Mouse (Mus musculus) hindbrain, embryonic 11.5 days (tissue): Measurements from ENCODE around the gene Cstf2t. TPM values are rescaled to one million over a fixed set of nuclear protein-coding genes. Genes with fewer than 3 reads are reported as not detected.

ENCODE experiments used
- ATAC-seq: fragments of 200-750 bp; cut with Nextera tagmentation; 2 replicates; pipeline ENCODE4 v1.8.0; 2017; ENCODE audit warnings: mild to moderate bottlenecking, moderate TSS enrichment, moderate library complexity; ENCODE audit not compliant: low FRiP score
- DNase-seq: peaks from one replicate; pipeline ENCODE4 v3.0.0-alpha.2; 2015; ENCODE audit warnings: low spot score
- H3K27ac ChIP-seq: fragments of 300-500 bp; sonication (generic); 2 replicates; pipeline ENCODE4 v1.5.1; 2014; ENCODE audit warnings: mild to moderate bottlenecking, low read depth, low read length
- H3K27me3 ChIP-seq: fragments of 300-500 bp; sonication (generic); 2 replicates; pipeline ENCODE4 v1.6.1; 2014; ENCODE audit warnings: mild to moderate bottlenecking, low read length, moderate library complexity, mixed read lengths; ENCODE audit not compliant: control insufficient read depth, insufficient read depth
- H3K36me3 ChIP-seq: fragments of 300-500 bp; sonication (generic); 2 replicates; pipeline ENCODE4 v1.6.1; 2014; ENCODE audit warnings: mild to moderate bottlenecking, low read length, moderate library complexity, mixed read lengths; ENCODE audit not compliant: control insufficient read depth, insufficient read depth
- H3K4me1 ChIP-seq: fragments of 300-500 bp; sonication (generic); replicated peaks from 2 replicates; pipeline ENCODE4 v1.6.1; 2014; ENCODE audit warnings: low read length, mixed read lengths; ENCODE audit not compliant: control insufficient read depth, insufficient read depth
- H3K4me2 ChIP-seq: fragments of 300-500 bp; sonication (generic); replicated peaks from 2 replicates; pipeline ENCODE4 v1.6.1; 2014; ENCODE audit warnings: mild to moderate bottlenecking, low read depth, low read length
- H3K4me3 ChIP-seq: fragments of 300-500 bp; sonication (generic); 2 replicates; pipeline ENCODE4 v1.5.1; 2014; ENCODE audit warnings: low read depth, low read length
- H3K9ac ChIP-seq: fragments of 300-500 bp; sonication (generic); 2 replicates; pipeline ENCODE4 v1.6.1; 2014; ENCODE audit warnings: low read depth, low read length
- H3K9me3 ChIP-seq: fragments of 300-500 bp; sonication (generic); 2 replicates; pipeline ENCODE4 v1.6.1; 2016; ENCODE audit warnings: low read length; ENCODE audit not compliant: control insufficient read depth
- WGBS: fragments of 180-500 bp; shearing (Covaris S2); extraction: QIAGEN DNeasy Blood & Tissue Kit; methylation state at CpG from one replicate; pipeline ENCODE4 v1.1.7; 2014; 5-methylcytosine and 5-hydroxymethylcytosine counted together
- polyA plus RNA-seq: library from polyadenylated mRNA; unstranded; fragments of >200 nt; fragmentation: Nextera tagmentation; extraction: Ambion mirVana; gene quantifications from 2 replicates; pipeline ENCODE4 v1.2.1, GENCODE M21; 2014

The Cstf2t gene
- 45.3 and 51.0 TPM in 2 replicates for polyA plus RNA-seq

DNA sequence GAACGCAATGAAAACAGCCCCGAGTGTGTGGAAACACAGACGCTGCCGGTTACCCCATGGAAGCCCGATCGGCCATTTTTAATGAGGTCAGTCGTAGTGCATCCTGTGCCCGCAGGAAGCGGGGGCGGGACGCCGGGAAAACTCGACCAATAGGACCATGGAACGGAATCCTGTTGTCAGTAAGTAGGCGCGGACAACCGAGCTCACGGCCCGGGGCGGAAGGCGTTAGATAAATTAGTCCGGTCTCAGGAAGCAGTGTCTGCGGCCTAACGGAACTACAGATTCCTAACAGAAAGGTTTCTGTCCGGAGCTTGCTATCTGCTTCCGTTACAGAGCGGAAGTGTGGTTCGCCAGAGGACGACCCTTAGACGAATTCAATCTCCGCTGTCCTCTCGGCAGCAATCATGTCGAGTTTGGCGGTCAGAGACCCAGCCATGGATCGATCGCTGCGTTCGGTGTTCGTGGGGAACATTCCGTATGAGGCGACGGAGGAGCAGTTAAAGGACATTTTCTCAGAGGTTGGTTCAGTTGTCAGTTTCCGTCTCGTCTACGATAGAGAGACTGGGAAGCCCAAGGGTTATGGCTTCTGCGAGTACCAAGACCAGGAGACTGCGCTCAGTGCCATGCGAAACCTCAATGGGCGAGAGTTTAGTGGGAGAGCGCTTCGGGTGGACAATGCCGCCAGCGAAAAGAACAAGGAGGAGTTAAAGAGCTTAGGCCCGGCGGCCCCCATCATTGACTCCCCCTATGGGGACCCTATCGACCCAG is at the start of gene Cstf2t:
TSS of gene Cstf2t (plus strand) at position 176 of the 768 bp plus-strand sequence.
- 0 out of 2 replicates have a peak, but pooled peaks cover 3% of the 10 kb centered on the region for H3K36me3 ChIP-seq
- H3K27ac ChIP-seq, result peak within 1 kb of the TSS; percentile 32; the same call in 1 of the 2 replicates
- H3K4me3 ChIP-seq, result peak within 1 kb of the TSS; percentile 54
- H3K9ac ChIP-seq, result peak within 1 kb of the TSS; percentile 66
- H3K4me1 ChIP-seq, result peaks cover 2% of the 10 kb centered on the region; the same call in 1 of the 2 replicates
- 3% methylated on average over 56 of the region's 56 CpGs for WGBS
- ATAC-seq (peak; percentile 99), DNase-seq (peak; percentile 97)
- H3K27me3 ChIP-seq, result no peaks in the 10 kb centered on the region
- H3K9me3 ChIP-seq, result no peaks in the 10 kb centered on the region
- peak within 1 kb of the TSS; percentile 65 for H3K4me2 ChIP-seq

DNA sequence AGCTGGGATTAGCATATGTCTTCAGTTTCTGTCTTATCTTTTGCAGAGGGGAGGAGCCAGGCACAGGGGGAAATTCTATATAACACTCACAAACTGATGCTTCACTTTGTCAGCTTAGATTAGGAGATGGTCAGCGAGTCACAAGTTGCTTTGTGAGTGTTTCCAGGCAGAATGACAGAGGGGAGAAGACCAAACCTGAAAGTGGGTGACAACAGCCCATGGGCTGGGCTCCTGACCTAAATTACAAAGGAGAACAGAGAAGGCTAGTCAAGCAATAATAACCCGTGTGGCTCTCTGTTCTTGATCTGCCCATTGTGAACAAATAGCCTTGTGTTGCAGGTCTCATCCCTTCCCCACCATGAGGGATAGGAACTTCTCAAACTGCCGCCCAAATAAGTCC is 43.7 kb upstream of the Cstf2t start:
- Histone ChIP-seq H3K4me1 (no peaks in the 10 kb centered on the region), H3K9ac (no peak overlapping the region), H3K27me3 (no peaks in the 10 kb centered on the region), H3K9me3 (no peaks in the 10 kb centered on the region), H3K36me3 (no peaks in the 10 kb centered on the region), H3K4me3 (no peak overlapping the region), H3K4me2 (no peak overlapping the region), H3K27ac (no peak overlapping the region)
- no peak for DNase-seq
- 86% methylated on average over 3 of the region's 3 CpGs for WGBS
- ATAC-seq, result no peak

DNA sequence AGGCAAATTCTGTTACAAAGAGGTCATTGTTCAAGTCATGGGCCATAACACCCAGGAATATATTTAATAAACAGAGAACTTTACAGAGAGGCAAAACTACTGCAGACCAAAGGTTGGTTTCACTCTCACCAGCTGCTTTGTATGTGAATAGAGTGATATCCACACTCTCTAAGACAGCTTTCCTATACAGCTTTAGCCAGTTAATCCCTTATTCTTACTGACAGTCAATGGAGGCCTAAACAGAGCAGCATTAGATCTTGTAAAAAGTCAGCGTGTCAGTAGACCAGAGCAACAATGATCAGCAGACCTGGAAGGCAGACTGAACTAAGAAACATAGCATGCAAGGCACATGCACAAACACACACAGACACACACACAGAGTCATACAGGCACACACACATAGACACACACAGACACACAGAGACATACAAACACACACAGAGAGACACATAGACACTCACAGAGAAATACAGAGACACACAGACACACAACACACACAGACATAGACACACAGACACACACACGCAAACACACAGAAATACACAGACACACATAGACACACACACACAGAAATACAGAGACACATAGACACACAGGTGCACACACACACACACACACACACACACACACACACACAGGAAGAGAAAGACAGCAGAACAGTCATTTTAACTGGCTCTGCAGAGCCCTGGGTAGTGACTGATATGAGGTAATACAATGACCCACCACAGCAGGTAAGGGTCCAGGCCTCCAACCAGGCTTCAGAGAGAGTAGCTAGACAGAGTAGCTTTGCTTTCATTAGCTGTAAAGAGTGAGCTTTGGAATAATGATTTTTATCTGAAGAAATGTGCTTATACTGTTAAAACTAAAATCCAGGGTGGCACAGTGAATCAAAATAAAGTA is 41.4 kb upstream of the Cstf2t start:
- WGBS, result 87% methylated on average over 2 of the region's 2 CpGs
- no peak overlapping the region for H3K4me3 ChIP-seq
- H3K9me3 ChIP-seq, result no peaks in the 10 kb centered on the region
- ATAC-seq, result no peak
- H3K9ac ChIP-seq, result no peak overlapping the region
- H3K4me2 ChIP-seq, result no peak overlapping the region
- no peaks in the 10 kb centered on the region for H3K36me3 ChIP-seq
- DNase-seq, result no peak
- no peak overlapping the region for H3K27ac ChIP-seq
- H3K27me3 ChIP-seq, result no peaks in the 10 kb centered on the region
- H3K4me1 ChIP-seq, result no peaks in the 10 kb centered on the region

DNA sequence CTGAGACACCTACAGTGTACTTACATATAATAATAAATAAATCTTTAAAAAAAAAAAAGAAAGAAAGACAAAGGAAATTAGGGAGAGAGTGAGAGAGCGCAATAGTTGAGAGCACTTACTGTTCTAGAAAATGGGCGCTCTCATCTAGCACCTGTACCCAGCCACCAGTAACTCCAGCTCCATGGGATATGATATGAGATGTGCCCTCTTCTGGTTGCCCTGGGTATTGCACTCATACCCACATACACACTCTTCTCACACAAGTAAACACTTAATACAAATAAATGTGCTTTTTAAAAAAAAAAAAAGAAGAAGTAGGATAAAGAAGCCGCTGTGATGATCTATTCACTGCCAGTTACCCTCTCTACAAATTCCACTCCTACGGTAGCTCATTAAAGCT is 36.0 kb upstream of the Cstf2t start:
- Histone ChIP-seq H3K4me2 (no peak overlapping the region), H3K9ac (no peak overlapping the region), H3K9me3 (no peaks in the 10 kb centered on the region), H3K4me3 (no peak overlapping the region), H3K27ac (no peak overlapping the region), H3K4me1 (no peaks in the 10 kb centered on the region), H3K36me3 (no peaks in the 10 kb centered on the region), H3K27me3 (no peaks in the 10 kb centered on the region)
- 96% methylated on average over 4 of the region's 4 CpGs for WGBS
- DNase-seq (no peak), ATAC-seq (no peak)

DNA sequence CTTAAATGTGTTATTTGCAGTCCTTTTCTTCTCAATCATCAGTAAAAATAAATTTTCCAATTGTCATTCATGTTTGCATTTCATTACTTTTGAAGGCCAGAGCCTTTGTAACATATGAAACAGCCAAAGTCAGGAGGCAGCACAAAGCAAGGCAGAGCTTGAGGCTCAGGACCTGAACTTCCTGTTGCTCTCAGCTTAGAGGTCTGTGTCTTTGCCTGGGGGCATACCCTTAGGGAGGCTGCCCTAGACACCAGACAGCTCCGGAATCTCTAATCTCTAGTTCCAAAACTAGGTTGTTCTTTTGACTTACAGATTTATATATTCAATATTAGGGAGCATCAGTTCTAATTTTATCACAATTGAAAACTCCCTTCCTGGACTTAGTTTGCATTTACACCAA is 17.9 kb upstream of the Cstf2t start:
- 90% methylated on average over 1 of the region's 1 CpGs for WGBS
- Histone ChIP-seq H3K36me3 (no peaks in the 10 kb centered on the region), H3K9ac (no peak overlapping the region), H3K27ac (no peak overlapping the region), H3K4me1 (no peaks in the 10 kb centered on the region), H3K27me3 (no peaks in the 10 kb centered on the region), H3K9me3 (no peaks in the 10 kb centered on the region), H3K4me2 (no peak overlapping the region), H3K4me3 (no peak overlapping the region)
- no peak for DNase-seq
- ATAC-seq, result no peak

DNA sequence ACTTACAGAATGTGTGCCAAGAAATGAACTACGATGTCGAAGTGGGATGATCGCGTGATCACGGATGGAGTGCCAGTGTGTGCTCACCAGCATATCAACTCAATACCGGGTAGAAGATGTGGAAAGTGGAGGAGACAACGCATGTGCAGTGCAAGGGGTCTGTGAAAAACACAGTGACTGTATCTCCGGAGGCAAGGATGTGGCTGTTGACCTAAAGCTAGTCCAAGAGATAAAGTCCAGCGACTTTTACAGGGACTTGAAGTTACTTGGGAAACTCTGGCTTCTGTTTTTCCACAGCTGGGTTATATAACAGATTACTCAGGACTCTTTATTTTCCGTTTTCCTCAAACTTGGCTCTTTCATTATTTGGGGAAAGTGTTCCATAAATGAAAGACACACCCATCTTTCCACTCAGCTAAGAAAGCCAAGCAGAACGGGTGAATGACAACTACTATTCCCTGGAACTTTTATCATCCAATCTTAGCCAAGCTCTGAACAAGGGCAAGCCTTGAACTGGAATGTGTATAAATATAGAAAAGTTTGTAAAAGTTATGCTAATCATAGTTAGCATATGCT is 17.3 kb upstream of the Cstf2t start:
- no peaks in the 10 kb centered on the region for H3K27me3 ChIP-seq
- H3K9me3 ChIP-seq, result no peaks in the 10 kb centered on the region
- ATAC-seq (no peak), DNase-seq (no peak)
- no peak overlapping the region for H3K4me2 ChIP-seq
- no peaks in the 10 kb centered on the region for H3K36me3 ChIP-seq
- H3K4me3 ChIP-seq, result no peak overlapping the region
- H3K27ac ChIP-seq, result no peak overlapping the region
- H3K4me1 ChIP-seq, result no peaks in the 10 kb centered on the region
- 87% methylated on average over 11 of the region's 11 CpGs for WGBS
- no peak overlapping the region for H3K9ac ChIP-seq

DNA sequence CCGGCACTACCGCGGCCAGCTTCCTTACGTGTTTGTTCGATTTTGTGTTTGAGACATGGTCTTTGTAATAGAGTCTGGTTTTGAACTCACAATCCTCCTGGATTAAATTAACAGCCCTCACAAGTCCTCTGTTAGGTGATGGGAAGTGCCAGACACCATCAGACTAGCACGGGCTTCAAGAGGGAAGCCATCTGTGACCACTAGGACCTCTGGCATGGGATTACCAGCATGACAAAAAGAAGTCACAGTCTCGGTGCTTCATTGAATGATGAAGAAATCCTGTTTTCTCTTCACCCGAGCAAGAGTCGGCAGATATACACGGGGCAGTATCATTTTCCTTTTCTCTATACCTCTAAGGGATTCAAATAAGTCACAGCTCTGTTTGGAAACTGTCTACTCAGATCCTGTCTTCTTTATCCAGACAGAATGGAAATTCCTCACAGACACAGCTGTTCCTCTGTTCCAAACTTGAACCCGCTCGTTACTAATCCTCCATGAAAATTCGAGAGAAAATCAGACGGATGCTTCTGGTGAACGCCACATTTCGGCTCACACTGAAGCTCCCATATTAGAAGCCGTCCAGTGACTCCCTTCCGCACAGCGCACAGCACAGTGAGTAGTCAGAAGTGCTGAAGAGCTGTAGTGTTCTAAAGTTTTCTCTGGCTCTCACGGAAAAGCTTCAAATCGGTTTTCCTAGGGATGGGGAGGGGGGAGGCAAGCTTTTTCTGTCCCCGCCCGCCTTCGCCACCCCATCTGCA is 8.5 kb upstream of the Cstf2t start:
- DNase-seq (peak; percentile 21), ATAC-seq (no peak)
- Histone ChIP-seq H3K36me3 (no peaks in the 10 kb centered on the region), H3K27me3 (no peaks in the 10 kb centered on the region), H3K9me3 (no peaks in the 10 kb centered on the region), H3K9ac (no peak overlapping the region), H3K4me2 (peak overlapping the region; percentile 23; the same call in 1 of the 2 replicates), H3K4me3 (no peak overlapping the region), H3K4me1 (0 out of 2 replicates have a peak, but pooled peaks cover 2% of the 10 kb centered on the region), H3K27ac (no peak overlapping the region)
- WGBS, result 46% methylated on average over 24 of the region's 24 CpGs

DNA sequence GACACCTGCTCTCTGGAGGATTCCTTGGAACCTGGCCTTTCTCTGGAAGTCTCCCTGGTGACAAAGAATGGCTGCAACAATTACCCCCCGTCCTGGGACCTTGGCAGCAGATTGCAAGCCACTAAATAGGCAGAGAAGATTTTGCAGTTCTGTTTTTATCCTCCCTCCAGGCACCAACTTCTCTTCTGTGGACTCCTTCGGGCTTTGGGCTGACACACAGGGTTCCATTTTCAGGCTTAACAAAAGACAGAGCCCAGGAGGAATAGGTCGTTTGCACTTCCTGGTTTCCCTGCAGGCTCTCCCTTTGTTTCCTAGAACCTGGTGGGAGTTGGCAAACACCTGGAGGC is 7.9 kb upstream of the Cstf2t start:
- DNase-seq, result peak; percentile 27
- no peak for ATAC-seq
- Histone ChIP-seq H3K4me3 (no peak overlapping the region), H3K27ac (no peak overlapping the region), H3K9ac (no peak overlapping the region), H3K9me3 (no peaks in the 10 kb centered on the region), H3K4me2 (peak overlapping the region; percentile 23; the same call in 1 of the 2 replicates), H3K36me3 (no peaks in the 10 kb centered on the region), H3K27me3 (no peaks in the 10 kb centered on the region), H3K4me1 (0 out of 2 replicates have a peak, but pooled peaks cover 2% of the 10 kb centered on the region)
- 9% methylated on average over 3 of the region's 3 CpGs for WGBS
